Mouse (Mus musculus) layer of hippocampus, postnatal 36 days (tissue): ENCODE data around the gene Slc12a3. TPM values are rescaled to one million over a fixed set of nuclear protein-coding genes. Genes with fewer than 3 reads are reported as not detected.

ENCODE experiments used
- DNase-seq, 2 experiments: peaks; one replicate each; pipeline ENCODE4 v3.0.0; 2022
- microRNA-seq, 2 experiments: library from miRNA; unstranded; fragments of <30 nt; microRNA quantifications; one replicate each; pipeline ENCODE4 v1.2.0; 2021
- total RNA-seq, 2 experiments: library from RNA; stranded (reverse); gene quantifications; 2 replicates each; pipeline ENCODE4 v1.2.3; 2021

The Slc12a3 gene
- total RNA-seq, 2 experiments from 2014 or later: 0.18 to 0.20 TPM

GRCm38 (mm10) chr8:94408443-94409080 lies 79.6 kb downstream of the Slc12a3 start:
- no peak for DNase-seq

- DNase-seq: no peak
Measured at GRCm38 (mm10) chr8:94409523-94409922, 80.5 kb downstream of the Slc12a3 start.

GRCm38 (mm10) chr8:94412518-94412917 lies 83.5 kb downstream of the Slc12a3 start:
- DNase-seq: no peak

GRCm38 (mm10) chr8:94413509-94413908 lies 84.5 kb downstream of the Slc12a3 start:
- no peak for DNase-seq

- no peak for DNase-seq
Measured at GRCm38 (mm10) chr8:94415218-94415617, 86.2 kb downstream of the Slc12a3 start.

Small RNA genes lying within 50 kb of the gene (microRNA-seq; reads per million reads assigned to microRNA genes)
- gene Mir138-2: 2,493 to 2,918 reads per million in 2 experiments

Other genes starting within 250 kb of the Slc12a3 start
- 10 to 100 TPM; 21.7 to 27.3 TPM for gene Bbs2, start 230.3 kb upstream of the Slc12a3 start, total RNA-seq
- gene Mt4, start 192.0 kb upstream of the Slc12a3 start, total RNA-seq: not detected
- 1,000 to 10,000 TPM; 1,130 to 1,248 TPM for gene Mt3, start 176.6 kb upstream of the Slc12a3 start, total RNA-seq
- 100 to 1,000 TPM; 418 to 575 TPM for gene Mt2, start 156.5 kb upstream of the Slc12a3 start, total RNA-seq
- 100 to 1,000 TPM; 532 to 675 TPM for gene Mt1, start 150.1 kb upstream of the Slc12a3 start, total RNA-seq
- 10 to 100 TPM; 56.7 to 74.8 TPM for gene Nup93, start 114.6 kb upstream of the Slc12a3 start, total RNA-seq
- 10 to 100 TPM; 54.8 to 80.2 TPM for gene Herpud1, start 57.2 kb downstream of the Slc12a3 start, total RNA-seq
- 1 to 10 TPM in 1 of 2 experiments, under 1 TPM in 1; 0.55 to 1.3 TPM for gene Nlrc5, start 105.2 kb downstream of the Slc12a3 start, total RNA-seq
- 10 to 100 TPM; 37.8 to 44.4 TPM for gene Cpne2, start 203.8 kb downstream of the Slc12a3 start, total RNA-seq